Mouse (Mus musculus) mature B cell (primary cell): ENCODE results near the gene Cyp26c1.

ENCODE experiments used
- in situ Hi-C: fragments of 300-500 bp; cut with MboI; formaldehyde crosslinking; loops from 2 replicates; pipeline ENCODE4 v1.14.3; 2019

The Cyp26c1 gene

GRCm38 (mm10) chr19:37698273-37699160 lies 13.1 kb downstream of the Cyp26c1 start:
- in situ Hi-C loops, result no loop called here

GRCm38 (mm10) chr19:37699711-37700110 lies 14.3 kb downstream of the Cyp26c1 start:
- in situ Hi-C loops, result loop anchor here (5.0 kb wide), 1 partner anchor 188 kb away; no protein-coding TSS in a partner anchor

- in situ Hi-C loops, result loop anchor here (5.0 kb wide), 1 partner anchor 185 kb away; no protein-coding TSS in a partner anchor
Observed at GRCm38 (mm10) chr19:37702377-37703076, 17.1 kb downstream of the Cyp26c1 start.

GRCm38 (mm10) chr19:37703902-37704509 lies 18.6 kb downstream of the Cyp26c1 start:
- in situ Hi-C loops, result loop anchor here (5.0 kb wide), 1 partner anchor 183 kb away; no protein-coding TSS in a partner anchor

GRCm38 (mm10) chr19:37705722-37706121 lies 20.3 kb downstream of the Cyp26c1 start:
- in situ Hi-C loops, result no loop called here

GRCm38 (mm10) chr19:37714681-37715080 lies 29.3 kb downstream of the Cyp26c1 start:
- in situ Hi-C loops, result no loop called here

- in situ Hi-C loops, result no loop called here
Observed at GRCm38 (mm10) chr19:37715980-37716379, 30.6 kb downstream of the Cyp26c1 start.

- in situ Hi-C loops, result no loop called here
Observed at GRCm38 (mm10) chr19:37716524-37717175, 31.3 kb downstream of the Cyp26c1 start.

GRCm38 (mm10) chr19:37719166-37719565 lies 33.8 kb downstream of the Cyp26c1 start:
- in situ Hi-C loops, result no loop called here

GRCm38 (mm10) chr19:37724591-37724990 lies 39.2 kb downstream of the Cyp26c1 start:
- in situ Hi-C loops, result no loop called here

GRCm38 (mm10) chr19:37726585-37726984 lies 41.2 kb downstream of the Cyp26c1 start:
- in situ Hi-C loops, result no loop called here

GRCm38 (mm10) chr19:37727366-37727765 lies 42.0 kb downstream of the Cyp26c1 start:
- in situ Hi-C loops, result no loop called here

- in situ Hi-C loops, result no loop called here
Observed at GRCm38 (mm10) chr19:37735426-37735825, 50.0 kb downstream of the Cyp26c1 start.

- in situ Hi-C loops, result no loop called here
Observed at GRCm38 (mm10) chr19:37738575-37738974, 53.2 kb downstream of the Cyp26c1 start.

- in situ Hi-C loops, result no loop called here
Observed at GRCm38 (mm10) chr19:37740043-37740442, 54.7 kb downstream of the Cyp26c1 start.
